Mouse (Mus musculus) left cerebral cortex, postnatal 14 days (tissue): ENCODE measurements around the gene Nsun7. TPM values are rescaled to one million over a fixed set of nuclear protein-coding genes. Genes with fewer than 3 reads are reported as not detected.

Experiments used
- DNase-seq, 2 experiments: peaks; one replicate each; pipeline ENCODE4 v3.0.0; 2021 to 2022; ENCODE audit warnings: low spot score in 2 of 2, mixed read lengths in 1 of 2
- intact Hi-C: fragments of 180-260 bp; cut with DNase I; formaldehyde crosslinking; loops from one replicate; pipeline ENCODE4 v1.15.1; 2025
- total RNA-seq, 2 experiments: library from RNA; stranded (reverse); gene quantifications; 2 replicates each; pipeline ENCODE4 v1.2.3; 2021

The Nsun7 gene
- total RNA-seq, 2 experiments from 2014 or later, result 4.9 to 5.1 TPM

DNA sequence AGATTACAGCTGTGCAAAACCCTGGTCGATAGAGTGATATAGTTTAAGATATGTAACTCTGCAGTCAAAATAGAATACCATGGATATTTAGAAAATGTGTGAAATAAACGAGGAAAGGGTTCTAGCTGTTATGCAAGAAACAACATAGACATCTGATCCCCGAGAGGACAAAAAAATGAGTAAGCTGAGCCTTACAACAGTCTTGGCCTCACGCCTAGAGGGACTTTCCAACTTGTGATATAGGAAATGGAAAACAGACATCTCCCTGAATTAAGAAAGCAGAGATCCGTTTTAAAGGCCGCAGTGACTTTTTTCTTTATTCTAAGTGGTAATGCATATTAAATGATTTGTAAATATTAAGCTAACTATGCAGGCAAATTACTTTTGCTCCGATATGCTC lies 9.9 kb downstream of the Nsun7 start:
- DNase-seq, result no peak
- intact Hi-C loops, result no loop called here

DNA sequence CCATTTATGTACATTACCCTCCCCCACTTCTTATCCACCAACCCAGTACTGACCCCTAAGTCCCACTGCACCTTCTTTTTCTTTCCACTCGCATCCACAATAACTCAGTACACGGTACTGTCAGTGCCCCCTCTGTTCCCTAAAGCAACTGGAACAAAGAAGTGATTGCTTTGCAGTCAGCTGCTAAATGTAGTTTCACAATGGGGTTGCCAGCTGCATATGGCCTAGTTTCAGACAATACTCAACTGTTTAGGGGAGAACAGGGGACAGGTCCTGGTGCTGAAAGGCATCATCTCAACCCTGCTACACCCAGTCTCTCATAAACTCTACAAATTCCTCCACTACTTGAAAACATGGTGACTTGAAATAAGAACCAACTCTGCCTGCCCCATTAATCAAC lies 11.4 kb downstream of the Nsun7 start:
- intact Hi-C loops, result no loop called here
- no peak for DNase-seq

DNA sequence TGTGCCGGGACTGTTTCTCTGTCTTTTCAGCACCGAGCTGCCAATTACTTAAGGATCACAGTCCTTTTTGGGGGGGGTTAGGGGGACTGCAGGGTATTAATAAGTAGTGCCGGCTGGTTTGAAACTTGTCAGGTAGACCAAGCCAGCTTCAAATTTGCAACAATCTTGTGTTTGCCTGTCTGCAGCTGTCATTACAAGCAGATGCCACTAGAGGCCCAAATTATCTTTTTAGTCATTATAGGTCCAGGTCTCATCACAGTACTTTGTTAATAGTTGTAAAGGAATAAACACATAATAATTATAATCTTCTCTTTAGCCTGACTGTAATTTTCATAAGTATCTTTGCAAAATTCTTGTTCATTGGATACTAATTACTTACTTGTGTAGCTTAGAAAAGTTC lies 14.7 kb downstream of the Nsun7 start:
- intact Hi-C loops, result no loop called here
- DNase-seq, result no peak

DNA sequence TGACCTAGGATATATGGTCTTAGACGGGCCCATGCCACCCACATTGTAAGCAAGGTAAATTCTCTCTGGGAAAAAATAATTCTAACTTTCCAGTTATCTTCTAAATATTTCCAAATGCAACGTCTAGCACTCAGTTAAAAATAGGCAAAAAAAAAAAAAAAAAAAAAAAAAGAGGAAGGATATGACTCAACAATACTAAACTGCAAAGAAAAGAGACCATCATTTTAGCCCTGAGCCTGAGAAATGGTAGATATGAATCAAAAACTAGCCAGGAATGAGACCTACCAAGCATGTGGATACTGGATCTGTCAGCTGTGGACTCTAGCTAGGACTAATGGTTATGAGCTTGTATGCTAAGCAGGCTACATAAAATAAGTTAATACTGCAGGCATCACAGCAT lies 20.0 kb downstream of the Nsun7 start:
- DNase-seq, result no peak
- intact Hi-C loops, result no loop called here

DNA sequence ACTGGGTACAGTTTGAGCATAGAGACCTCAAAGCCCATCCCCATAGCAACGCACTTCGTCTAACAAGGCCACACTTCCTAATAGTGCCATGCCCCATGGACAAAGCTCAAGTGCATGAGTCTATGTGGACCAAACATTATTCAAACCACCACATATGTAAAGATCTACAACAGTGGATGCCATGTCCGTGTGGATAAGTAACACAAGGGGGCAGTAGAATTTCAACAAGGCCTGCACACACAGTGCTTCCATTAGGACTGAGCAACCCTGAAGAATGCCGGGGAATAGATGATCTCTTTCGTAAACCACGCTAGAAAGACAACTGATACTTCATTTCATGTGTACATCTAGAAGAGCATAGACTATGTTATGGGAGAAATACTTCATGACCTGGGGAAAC lies 21.0 kb downstream of the Nsun7 start:
- intact Hi-C loops, result no loop called here

DNA sequence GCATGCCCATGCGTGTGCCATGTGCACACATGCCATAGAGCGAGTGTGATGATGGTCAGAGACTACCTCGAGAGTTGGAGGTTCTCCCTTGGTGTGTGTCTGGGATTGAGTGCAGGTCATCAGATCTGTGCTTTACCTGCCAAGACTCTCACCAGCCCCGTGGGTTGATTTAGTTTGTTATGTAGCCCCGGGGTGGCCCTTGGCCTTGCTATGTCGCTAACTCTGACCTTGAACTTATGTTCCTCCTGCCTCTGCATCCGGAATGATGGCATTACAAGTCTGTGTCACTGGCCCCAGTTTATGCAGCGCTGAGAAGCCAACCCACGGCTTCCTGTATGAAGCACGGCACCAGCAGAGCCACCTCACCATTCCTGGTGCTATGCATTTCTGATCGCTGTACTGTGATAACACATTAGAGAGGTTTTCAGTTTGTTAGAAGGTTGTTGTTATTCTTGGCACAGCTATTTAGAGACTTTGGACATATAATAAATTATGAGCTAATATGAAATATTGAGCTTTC lies 34.5 kb downstream of the Nsun7 start:
- no peak for DNase-seq
- intact Hi-C loops, result no loop called here

More for the DNA sequence above, 21.0 kb downstream of the Nsun7 start:
- no peak for DNase-seq

DNA sequence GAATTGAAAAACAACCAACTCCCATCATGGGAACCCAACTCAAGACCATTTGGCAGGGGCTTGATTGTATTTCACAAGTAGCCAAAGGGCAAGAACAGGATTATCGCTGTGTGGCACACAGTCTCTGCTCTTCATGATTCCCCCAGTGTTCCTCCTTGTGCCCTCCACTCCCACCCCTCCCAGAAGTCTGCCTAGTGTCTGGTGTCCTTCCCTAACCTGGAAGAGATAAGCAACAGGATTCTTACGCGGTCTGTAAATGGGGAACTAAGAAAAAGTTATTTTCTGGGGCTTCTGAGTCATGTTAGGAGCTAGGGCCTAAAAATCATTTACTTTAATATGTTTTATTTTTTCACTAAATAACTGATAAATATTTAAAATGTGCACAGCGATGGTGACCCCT lies 35.3 kb downstream of the Nsun7 start:
- intact Hi-C loops, result no loop called here
- DNase-seq, result no peak

DNA sequence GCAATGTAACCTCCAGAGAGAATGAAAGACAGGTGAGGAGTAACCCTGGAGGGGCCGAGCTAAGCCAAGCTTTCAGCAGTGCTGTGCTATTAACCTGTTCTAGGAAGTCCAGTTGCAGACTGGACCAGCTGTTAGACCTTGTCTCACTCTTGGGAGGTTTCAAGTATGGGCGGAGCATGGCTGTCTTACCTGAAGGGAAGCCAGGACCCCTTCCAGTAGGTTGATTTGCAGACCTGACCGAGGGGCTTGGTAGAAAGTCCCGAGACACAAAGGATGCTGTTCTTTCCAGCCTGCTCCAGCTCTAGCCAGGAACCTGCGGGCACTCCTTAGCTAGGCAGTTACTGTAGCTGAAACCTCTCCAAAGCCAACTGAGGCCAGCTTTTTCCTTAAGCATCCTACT lies 36.4 kb downstream of the Nsun7 start:
- DNase-seq, result no peak
- intact Hi-C loops, result no loop called here

DNA sequence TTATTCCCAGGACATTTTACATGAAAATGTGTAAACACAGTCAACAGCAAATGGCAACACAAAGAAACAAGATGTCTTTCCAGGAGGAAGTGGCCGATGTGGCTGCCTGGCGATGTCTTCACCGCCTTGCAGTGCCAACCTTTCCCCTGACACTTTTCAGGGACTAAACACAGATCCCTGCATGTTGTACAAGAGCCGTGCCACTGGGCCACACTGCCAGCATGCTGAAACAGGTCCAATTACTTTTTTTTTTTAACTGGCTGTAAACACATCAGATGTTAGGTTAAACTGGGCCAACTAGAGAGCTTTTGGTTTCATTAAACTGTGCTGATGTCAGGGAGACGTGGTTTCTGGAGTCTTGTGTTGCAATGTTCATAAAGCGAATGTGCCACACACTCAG lies 39.2 kb downstream of the Nsun7 start:
- intact Hi-C loops, result no loop called here
- no peak for DNase-seq

DNA sequence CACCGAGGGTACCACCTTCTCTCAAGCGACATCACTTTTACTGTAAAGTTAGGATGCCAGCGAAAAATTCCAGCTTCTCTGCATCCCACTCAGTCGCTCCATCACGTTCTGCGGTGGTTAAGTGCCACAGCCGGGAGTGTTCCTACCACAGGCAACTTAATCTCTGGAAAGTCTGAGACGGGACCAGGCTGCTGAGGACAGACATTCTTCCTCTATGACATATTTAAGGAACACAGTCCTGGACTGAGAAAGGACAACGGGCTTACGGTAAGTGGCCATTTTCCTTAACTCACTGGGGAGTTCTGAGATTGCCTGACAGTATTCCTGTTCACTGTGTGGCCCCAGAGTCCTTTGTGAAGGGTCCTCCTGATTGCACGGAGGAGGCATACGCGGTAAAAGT lies 40.9 kb downstream of the Nsun7 start:
- DNase-seq, result no peak
- intact Hi-C loops, result no loop called here

DNA sequence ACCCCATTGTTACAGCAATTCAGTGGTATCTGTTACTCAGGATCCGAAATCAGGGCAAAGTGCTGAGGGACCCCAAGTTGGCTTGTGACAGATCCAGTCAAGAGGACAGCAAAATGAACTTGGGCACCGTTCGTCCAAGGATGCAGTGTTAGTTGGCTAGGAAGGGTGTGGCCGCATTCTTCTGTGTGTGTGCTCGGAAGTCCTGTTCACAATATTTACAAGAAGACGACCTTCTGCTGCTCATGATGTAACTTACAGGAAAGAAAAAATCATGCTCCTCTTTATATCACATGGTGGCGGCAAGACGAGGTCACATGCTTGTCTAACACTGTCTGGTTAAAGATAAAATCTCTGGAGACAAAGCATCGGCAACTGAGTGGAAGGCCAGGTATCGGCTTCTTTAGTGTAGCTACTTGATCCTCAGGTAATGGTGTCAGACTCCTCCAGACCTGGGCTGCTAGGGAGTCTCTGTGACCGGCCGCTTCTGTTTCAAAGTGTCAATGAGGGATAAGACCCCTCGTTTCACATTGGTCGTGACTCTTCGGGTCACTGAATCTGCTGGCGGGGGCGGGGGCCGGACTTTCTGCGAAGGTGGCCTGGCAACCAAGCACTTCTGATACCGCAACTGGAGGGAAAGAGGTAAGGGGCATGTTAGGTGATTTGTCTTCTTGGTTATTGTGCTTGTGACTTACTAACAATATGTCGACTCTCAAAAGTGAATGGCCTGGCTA lies 42.6 kb downstream of the Nsun7 start:
- intact Hi-C loops, result no loop called here
- DNase-seq, result no peak

DNA sequence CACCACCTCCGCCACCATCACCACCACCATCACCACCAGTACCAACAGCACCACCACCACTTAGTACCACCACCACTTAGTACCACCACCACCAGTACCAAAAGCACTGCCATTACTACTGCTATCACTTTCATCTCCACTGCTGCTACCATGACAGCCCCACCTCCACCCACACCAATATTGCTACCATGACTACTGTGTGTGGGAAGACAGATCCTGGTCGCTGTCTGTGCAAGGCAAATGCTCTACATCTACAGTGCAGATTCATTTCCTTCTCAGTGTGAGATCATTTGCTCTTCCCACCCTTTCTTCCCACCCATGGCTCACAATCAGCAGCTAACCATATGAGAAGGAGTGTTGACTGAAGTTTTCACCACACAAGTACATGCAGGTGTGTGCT lies 43.2 kb downstream of the Nsun7 start:
- intact Hi-C loops, result no loop called here
- peak; percentile 51 to 85 for DNase-seq

DNA sequence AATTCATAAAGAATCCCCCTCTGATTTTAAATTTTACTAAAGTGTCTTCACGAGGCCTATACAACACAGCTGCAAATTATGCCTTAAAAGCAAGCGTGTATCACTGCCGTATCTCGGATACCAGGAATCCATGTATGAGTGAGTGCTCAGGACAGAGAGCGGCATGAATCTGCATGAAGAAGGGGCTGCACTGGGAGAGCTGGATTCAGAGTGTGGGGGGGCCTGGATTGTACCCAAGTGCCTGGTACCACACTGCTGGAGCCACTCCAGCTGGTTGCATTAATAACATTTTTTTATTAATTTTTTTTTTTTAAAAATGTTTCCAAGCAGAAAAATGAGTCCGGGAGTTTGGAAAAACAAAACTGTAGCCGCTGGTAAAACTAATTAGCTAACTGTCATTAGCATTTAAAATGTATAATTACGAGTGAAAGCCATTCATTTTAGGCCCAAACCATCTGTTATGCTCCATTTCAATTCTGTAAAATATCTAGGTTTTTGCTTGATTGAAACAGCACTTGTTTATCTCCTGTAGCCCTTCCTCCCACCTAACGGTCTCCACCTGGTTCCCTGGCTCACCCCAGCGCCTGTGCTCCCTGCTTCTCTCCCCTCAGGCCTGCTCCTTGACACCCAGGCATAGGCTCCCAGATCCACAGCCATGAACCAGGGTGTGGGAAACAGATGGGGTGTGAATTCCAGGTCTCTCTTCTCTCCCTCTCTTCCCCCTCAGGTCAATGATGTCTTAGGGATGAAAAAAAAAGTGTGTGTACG lies 44.8 kb downstream of the Nsun7 start:
- intact Hi-C loops, result no loop called here
- DNase-seq, result no peak

DNA sequence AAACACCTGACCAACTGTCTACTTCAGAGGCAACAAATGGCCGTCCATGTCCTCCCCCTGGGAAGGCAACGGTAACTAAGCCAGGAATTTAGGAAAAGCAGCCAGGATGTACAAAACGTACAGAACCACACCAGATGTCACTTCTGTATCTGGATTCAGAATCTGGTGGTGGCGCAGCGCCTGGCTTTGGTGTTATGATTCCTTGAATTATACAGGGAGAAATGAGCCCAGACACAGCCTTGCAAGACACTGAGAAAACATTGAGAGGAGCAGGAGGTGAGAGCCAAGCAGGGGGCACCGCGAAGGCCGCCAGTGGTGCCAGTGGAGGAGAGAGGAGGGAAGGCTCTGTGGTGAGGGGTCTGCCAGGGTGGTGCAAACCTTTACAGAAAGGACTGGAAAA lies 45.8 kb downstream of the Nsun7 start:
- intact Hi-C loops, result no loop called here
- peak; percentile 49 to 73 for DNase-seq

DNA sequence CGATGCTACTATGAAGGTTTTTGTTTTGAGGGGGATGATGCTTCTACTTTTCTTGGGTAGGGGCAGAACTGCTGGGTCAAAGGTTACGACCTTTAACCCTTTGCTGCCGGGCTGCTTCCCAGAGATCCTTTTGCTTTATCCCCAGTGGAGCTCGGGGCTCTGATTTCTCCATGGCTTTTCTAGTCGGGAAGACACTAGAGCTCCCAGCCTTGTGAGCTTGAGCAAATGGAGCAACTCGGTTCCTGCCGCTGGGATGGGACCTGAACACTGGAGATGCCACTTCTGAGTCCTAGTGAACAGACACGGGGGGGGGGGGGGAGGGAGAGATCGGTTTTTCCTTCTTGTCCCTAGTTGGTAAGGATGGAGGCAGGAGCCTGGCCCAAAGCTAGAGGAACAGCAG lies 50.6 kb downstream of the Nsun7 start:
- intact Hi-C loops, result no loop called here
- no peak for DNase-seq

DNA sequence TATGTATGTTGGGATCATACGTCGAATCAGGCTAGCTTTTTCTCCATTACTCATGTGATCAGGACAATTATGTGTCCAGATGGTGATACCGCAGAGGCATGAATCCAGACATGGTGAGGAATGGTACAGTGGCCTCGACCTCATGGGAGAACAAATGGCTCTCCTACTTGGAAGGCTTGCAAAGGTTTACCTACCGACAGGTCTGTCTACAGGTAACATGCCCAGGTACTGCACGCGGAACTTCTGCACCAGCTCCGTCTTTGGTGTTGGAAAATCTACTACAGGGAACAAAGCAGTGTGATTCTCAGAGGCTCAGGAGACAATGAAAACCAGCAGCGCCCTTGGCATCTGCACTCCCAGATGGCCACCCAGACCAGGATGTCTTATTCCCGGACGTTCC lies 51.1 kb downstream of the Nsun7 start:
- intact Hi-C loops, result no loop called here
- DNase-seq, result no peak

DNA sequence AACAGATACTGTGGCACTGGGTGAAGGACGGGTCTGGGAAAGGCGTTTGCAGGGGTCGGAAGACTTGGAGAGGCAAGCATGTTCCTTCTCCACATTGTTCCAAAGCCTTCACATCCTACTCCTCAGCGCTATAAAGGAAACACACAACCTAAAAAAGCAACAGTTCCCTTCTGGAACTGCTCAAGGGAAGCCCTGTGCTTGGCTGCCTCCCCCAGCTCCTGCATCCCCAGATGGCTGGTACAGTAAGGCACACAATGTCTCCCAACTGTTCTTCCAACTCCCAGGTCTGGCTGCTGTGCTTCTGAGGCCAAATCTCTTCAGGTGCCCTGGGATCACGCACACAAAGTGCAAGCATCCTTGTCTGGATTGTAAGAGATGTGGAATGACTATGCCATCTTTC lies 56.1 kb downstream of the Nsun7 start:
- DNase-seq, result peak; percentile 66 to 73
- intact Hi-C loops, result loop anchor here (5.0 kb wide), 1 partner anchor 53 kb away; no protein-coding TSS in a partner anchor

DNA sequence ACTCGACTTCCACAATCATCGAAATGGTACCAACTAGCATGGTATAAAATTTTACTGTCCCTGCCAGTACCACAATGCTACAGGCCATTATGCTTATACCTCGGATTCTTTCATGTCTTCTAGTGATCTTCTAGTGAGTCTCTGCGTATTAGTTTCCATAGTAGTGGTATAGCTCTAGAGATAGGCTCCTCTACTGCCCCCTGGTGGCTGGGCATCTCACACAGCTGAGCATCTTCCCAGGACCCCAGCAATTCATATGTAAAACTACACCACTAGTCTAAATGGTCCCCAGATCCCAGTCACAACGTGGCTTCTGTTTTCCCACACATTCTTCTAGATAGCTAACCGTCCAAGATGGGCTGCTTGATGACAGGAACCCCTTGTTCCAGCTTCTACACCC lies 59.6 kb downstream of the Nsun7 start:
- intact Hi-C loops, result loop anchor here (5.0 kb wide), 1 partner anchor 57 kb away; no protein-coding TSS in a partner anchor
- peak; percentile 67 to 71 for DNase-seq

DNA sequence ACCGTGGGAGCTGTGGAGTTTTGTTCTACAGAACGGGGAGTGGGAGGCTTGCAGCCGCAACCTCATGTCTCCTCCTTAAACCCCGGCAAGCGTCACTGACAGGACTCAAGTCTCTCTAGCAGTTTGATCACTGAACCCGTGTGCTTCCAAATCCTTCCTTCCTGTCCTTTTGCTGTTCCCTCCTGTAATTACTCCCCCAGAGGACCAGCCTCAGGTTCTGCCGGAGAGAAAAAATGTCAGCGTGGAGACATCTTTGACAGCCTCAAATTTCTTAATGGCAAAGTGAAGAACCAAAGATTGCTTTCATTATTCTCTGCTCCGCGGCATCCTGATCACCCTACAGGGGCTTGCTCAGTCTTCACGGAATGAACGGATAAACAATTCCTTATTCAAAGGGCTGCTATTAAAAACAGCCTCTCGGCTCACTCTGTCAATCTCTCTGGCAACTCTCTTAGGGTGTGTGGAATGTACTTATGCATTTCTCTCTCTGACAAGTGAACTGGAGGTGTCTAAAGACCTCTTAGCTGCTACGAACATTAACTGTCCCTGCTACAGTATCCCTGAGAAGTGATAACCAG lies 60.2 kb downstream of the Nsun7 start:
- intact Hi-C loops, result loop anchor here (5.0 kb wide), 1 partner anchor 58 kb away; no protein-coding TSS in a partner anchor
- DNase-seq, result no peak

DNA sequence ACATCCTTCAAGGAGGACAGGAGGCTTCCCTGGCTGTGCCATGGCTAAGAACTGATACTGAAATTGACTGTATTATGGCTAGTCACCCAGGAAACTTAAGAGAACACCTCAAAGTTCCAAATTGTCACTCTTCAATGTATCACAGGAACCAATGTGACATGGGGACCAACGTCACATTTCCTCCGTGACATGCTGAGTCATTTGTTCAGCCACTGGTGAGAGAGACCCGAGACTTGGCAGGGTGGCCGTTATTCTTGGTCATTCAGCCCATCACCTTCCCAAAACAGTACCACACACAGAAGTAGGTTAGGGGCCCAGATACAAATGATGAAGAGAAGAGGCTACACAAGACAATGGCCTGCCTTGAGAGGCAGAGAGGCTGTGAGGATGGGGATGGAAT lies 63.4 kb downstream of the Nsun7 start:
- intact Hi-C loops, result no loop called here
- no peak for DNase-seq
